Mouse (Mus musculus): ENCODE measurements around the gene Cnbp. TPM values are rescaled to one million over a fixed set of nuclear protein-coding genes. Genes with fewer than 3 reads are reported as not detected.

Cnbp gene
- total and polyA plus RNA-seq, 2 experiments from 2014 or later, result 178 to 577 TPM

DNA sequence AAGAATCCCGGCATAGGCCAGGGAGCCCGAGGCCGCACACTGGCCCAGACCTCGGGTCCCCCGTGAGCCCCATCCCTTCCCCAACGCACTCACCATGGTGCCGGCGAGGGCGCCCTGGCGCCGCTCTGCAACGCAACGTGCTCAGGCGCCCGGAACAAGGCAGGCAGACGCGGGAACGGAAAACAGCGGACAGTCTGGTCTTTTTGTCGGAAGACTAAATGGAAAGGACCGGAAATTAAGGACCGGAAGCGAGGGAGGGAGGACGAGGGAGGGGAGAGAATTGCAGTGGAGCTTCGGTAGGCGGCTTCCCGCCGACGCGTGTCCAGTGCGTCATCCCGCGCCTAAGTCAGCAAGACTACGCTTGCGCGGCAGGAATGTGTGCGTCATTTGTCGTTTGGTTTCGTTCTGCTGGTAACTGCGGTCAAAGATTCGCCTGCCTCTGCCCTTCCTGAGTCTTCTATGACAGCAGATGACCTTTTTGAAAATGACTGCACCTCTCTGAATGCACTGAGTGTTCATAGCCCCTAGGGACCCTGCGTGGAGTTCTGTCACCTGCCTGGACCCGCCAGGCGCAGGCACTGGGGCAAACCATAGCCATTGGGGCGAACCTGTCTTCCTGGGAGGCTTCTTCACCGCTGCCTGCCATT, 12.2 kb downstream of the Cnbp start, which contains the start of gene Isy1:
TSS of gene Isy1 (minus strand) at position 248 of the 647 bp plus-strand sequence.
- under 1% methylated on average over 46 of the region's 46 CpGs for WGBS
- peak; percentile 97 for ATAC-seq (ENCODE audit: low FRiP score)
- peak; percentile 99 for DNase-seq (ENCODE audit: low spot score)
- Histone ChIP-seq H3K36me3 (ENCODE audit: insufficient read depth, low read length) (peaks cover 16% of the 10 kb centered on the region; the same call in 1 of the 2 replicates), H3K27me3 (ENCODE audit: insufficient read depth, low read length) (no peaks in the 10 kb centered on the region), H3K4me1 (ENCODE audit: insufficient read depth, low read length) (peaks cover 6% of the 10 kb centered on the region; the same call in 1 of the 2 replicates), H3K9me3 (ENCODE audit: low read length) (no peaks in the 10 kb centered on the region), H3K4me2 (ENCODE audit: low read depth, low read length, poor library complexity, severe bottlenecking) (peak within 1 kb of the TSS; percentile 76), H3K27ac (ENCODE audit: low read depth, low read length) (peak within 1 kb of the TSS; percentile 93), H3K9ac (replicated peaks; ENCODE audit: low read length, poor library complexity, severe bottlenecking) (peak within 1 kb of the TSS; percentile 87), H3K4me3 (ENCODE audit: low read depth, low read length) (peak within 1 kb of the TSS; percentile 73)
- peak; percentile 49 for TF ChIP-seq CTCF (IDR thresholded peaks at IDR 0.05)

DNA sequence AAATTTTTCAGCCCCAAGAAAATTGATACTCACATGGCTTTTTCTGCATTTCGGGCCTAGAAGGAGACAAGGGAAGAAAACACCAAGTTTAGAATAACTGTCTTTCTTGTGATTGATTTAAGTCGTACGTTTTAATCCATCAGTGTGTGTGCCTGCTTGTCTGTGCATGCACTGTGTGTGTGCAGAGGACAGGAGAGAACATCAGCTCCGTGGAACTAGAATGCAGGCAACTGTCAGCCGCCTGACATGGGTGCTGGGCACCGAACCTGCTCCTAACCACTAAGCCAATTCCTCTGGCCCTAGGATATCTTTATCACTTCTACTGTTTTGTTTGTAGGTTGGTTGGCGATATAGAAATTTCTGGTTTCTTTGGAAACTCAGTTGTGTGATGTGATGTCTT, 15.2 kb downstream of the Cnbp start, which contains the start of gene Gm45140:
TSS of gene Gm45140 (minus strand) at position 101 of the 400 bp plus-strand sequence.
- 96% methylated on average over 7 of the region's 7 CpGs for WGBS
- no peak within 1 kb of the TSS for H3K4me2 ChIP-seq (ENCODE audit: low read depth, low read length, poor library complexity, severe bottlenecking)
- no peak within 1 kb of the TSS for H3K4me3 ChIP-seq (ENCODE audit: low read depth, low read length)
- H3K36me3 ChIP-seq (ENCODE audit: insufficient read depth, low read length), result peaks cover 12% of the 10 kb centered on the region; the same call in 1 of the 2 replicates
- H3K9ac ChIP-seq (replicated peaks; ENCODE audit: low read length, poor library complexity, severe bottlenecking), result no peak within 1 kb of the TSS
- DNase-seq (ENCODE audit: low spot score), result no peak
- no peak for ATAC-seq (ENCODE audit: low FRiP score)
- no peaks in the 10 kb centered on the region for H3K9me3 ChIP-seq (ENCODE audit: low read length)
- TF ChIP-seq CTCF (IDR thresholded peaks at IDR 0.05), result no peak
- H3K4me1 ChIP-seq (ENCODE audit: insufficient read depth, low read length), result peaks cover 6% of the 10 kb centered on the region; the same call in 1 of the 2 replicates
- no peak within 1 kb of the TSS for H3K27ac ChIP-seq (ENCODE audit: low read depth, low read length)
- H3K27me3 ChIP-seq (ENCODE audit: insufficient read depth, low read length), result no peaks in the 10 kb centered on the region

DNA sequence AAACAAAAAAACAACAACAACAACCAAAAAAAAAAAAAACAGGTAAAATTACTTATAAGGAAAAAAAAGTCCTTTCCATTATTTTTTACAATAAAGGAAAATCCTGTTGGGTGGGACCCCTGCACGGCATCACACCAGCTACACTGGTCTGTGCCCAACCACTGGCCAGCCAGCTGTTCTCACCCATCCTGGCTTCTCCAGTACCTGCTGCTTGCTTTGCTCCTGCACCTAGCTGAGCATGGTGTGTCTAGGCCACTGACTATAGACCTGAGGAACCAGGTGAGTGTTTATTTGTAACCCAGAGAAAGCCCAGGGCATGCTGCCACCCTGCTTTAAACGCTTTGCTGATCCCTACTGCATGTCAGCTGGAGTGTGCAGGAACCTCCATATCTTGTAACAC, 30.5 kb downstream of the Cnbp start:
- Histone ChIP-seq H3K4me1 (ENCODE audit: insufficient read depth, low read length) (no peaks in the 10 kb centered on the region), H3K27me3 (ENCODE audit: insufficient read depth, low read length) (no peaks in the 10 kb centered on the region), H3K4me3 (ENCODE audit: low read depth, low read length) (no peak overlapping the region), H3K9ac (replicated peaks; ENCODE audit: low read length, poor library complexity, severe bottlenecking) (no peak overlapping the region), H3K4me2 (ENCODE audit: low read depth, low read length, poor library complexity, severe bottlenecking) (no peak overlapping the region), H3K36me3 (ENCODE audit: insufficient read depth, low read length) (peaks cover 70% of the 10 kb centered on the region), H3K27ac (ENCODE audit: low read depth, low read length) (no peak overlapping the region), H3K9me3 (ENCODE audit: low read length) (no peaks in the 10 kb centered on the region)
- DNase-seq (ENCODE audit: low spot score) (no peak), ATAC-seq (ENCODE audit: low FRiP score) (no peak)
- 100% methylated on average over 2 of the region's 2 CpGs for WGBS
- no peak for TF ChIP-seq CTCF (IDR thresholded peaks at IDR 0.05)

DNA sequence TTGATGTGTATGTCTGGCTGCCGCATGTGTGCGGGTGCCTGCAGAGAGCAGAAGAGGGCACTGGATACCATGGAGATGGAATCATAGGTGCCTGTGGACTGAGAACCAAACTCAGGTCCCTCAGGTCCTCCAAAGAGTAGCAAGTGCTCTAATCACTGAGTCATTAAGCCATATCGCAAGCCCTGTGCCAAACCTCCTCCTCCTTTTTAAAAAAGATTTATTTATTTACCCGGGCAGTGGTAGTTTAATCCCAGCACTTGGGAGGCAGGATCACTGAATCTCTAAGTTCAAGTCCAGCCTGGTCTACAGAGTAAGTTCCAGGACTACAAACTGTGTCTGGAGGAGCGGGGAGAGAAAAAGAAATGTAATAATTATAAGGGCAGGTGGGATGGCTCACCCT, 36.4 kb downstream of the Cnbp start:
- H3K27me3 ChIP-seq (ENCODE audit: insufficient read depth, low read length), result no peaks in the 10 kb centered on the region
- H3K4me2 ChIP-seq (ENCODE audit: low read depth, low read length, poor library complexity, severe bottlenecking), result no peak overlapping the region
- peaks cover 5% of the 10 kb centered on the region; the same call in 1 of the 2 replicates for H3K4me1 ChIP-seq (ENCODE audit: insufficient read depth, low read length)
- peaks cover 40% of the 10 kb centered on the region for H3K36me3 ChIP-seq (ENCODE audit: insufficient read depth, low read length)
- ATAC-seq (ENCODE audit: low FRiP score) (no peak), DNase-seq (ENCODE audit: low spot score) (no peak)
- no peak overlapping the region for H3K9ac ChIP-seq (replicated peaks; ENCODE audit: low read length, poor library complexity, severe bottlenecking)
- no peak overlapping the region for H3K4me3 ChIP-seq (ENCODE audit: low read depth, low read length)
- no peak for TF ChIP-seq CTCF (IDR thresholded peaks at IDR 0.05)
- H3K27ac ChIP-seq (ENCODE audit: low read depth, low read length), result no peak overlapping the region
- 93% methylated on average over 5 of the region's 5 CpGs for WGBS
- no peaks in the 10 kb centered on the region for H3K9me3 ChIP-seq (ENCODE audit: low read length)

DNA sequence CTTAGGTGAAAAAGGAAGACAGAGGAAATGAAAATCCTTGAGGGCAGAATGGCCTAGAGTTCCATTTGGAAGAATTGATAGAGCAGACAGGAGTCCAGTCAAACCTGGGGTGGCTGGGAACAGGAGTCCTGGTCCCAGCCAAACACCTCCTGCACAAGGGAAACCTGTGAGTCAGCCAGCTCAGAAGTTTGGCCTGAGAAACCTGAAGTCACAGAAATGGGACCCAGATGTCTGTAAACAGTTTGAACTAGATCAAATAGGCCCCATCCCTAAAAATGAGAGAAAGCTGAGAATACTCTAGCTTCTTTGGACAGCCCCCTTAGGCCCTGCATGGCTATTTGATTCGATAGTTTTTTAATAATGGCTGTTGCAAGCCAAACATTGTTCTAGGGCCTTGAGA, 38.2 kb downstream of the Cnbp start:
- no peak for DNase-seq (ENCODE audit: low spot score)
- peaks cover 5% of the 10 kb centered on the region; the same call in 1 of the 2 replicates for H3K4me1 ChIP-seq (ENCODE audit: insufficient read depth, low read length)
- peaks cover 24% of the 10 kb centered on the region for H3K36me3 ChIP-seq (ENCODE audit: insufficient read depth, low read length)
- no peak overlapping the region for H3K4me3 ChIP-seq (ENCODE audit: low read depth, low read length)
- no peak overlapping the region for H3K9ac ChIP-seq (replicated peaks; ENCODE audit: low read length, poor library complexity, severe bottlenecking)
- WGBS, result 79% methylated on average over 1 of the region's 1 CpGs
- H3K27me3 ChIP-seq (ENCODE audit: insufficient read depth, low read length), result no peaks in the 10 kb centered on the region
- no peak overlapping the region for H3K4me2 ChIP-seq (ENCODE audit: low read depth, low read length, poor library complexity, severe bottlenecking)
- no peak for ATAC-seq (ENCODE audit: low FRiP score)
- H3K9me3 ChIP-seq (ENCODE audit: low read length), result no peaks in the 10 kb centered on the region
- no peak overlapping the region for H3K27ac ChIP-seq (ENCODE audit: low read depth, low read length)
- no peak for TF ChIP-seq CTCF (IDR thresholded peaks at IDR 0.05)

DNA sequence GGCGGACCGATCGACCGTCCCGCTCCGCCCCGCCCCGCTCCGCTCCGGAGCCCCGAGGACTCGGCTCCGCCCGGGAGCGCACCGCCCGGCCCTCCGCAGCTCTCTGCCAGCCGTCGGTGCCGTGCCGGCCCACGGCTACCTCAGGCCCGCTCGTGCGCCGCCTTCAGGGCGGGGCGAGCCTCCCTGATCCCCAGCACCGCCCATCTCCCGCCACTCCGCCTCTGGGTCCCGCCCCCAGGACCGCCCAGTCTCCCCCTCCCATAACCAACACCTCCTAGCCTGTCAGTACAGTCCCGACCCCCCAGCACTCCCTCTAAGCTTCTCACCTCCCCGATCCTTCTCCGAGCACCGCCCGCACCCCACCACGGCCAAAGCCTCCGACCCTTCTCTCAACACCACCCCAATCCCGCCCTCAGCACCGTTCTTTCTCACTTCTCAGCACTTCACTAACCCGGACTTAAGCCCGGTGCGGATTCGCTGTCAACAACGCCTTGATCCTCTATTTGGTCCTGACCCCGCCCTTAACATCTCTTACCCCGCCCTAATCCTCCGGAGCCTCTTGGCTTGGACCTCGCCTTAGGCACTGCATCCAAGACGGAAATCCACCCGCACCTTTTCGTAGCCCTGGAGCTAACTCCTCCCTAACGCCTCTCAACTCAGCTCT, 39.1 kb downstream of the Cnbp start, which contains the start of gene Rab43:
TSS of gene Rab43 (minus strand) at position 490 of the 664 bp plus-strand sequence.
- peak; percentile 95 for ATAC-seq (ENCODE audit: low FRiP score)
- no peaks in the 10 kb centered on the region for H3K9me3 ChIP-seq (ENCODE audit: low read length)
- TF ChIP-seq CTCF (IDR thresholded peaks at IDR 0.05), result peak; percentile 50
- peak; percentile 89 for DNase-seq (ENCODE audit: low spot score)
- H3K36me3 ChIP-seq (ENCODE audit: insufficient read depth, low read length), result peaks cover 18% of the 10 kb centered on the region
- peak within 1 kb of the TSS; percentile 83 for H3K9ac ChIP-seq (replicated peaks; ENCODE audit: low read length, poor library complexity, severe bottlenecking)
- H3K4me3 ChIP-seq (ENCODE audit: low read depth, low read length), result peak within 1 kb of the TSS; percentile 75
- under 1% methylated on average over 44 of the region's 56 CpGs for WGBS
- peaks cover 5% of the 10 kb centered on the region; the same call in 1 of the 2 replicates for H3K4me1 ChIP-seq (ENCODE audit: insufficient read depth, low read length)
- H3K27me3 ChIP-seq (ENCODE audit: insufficient read depth, low read length), result no peaks in the 10 kb centered on the region
- peak within 1 kb of the TSS; percentile 67 for H3K27ac ChIP-seq (ENCODE audit: low read depth, low read length)
- H3K4me2 ChIP-seq (ENCODE audit: low read depth, low read length, poor library complexity, severe bottlenecking), result peak within 1 kb of the TSS; percentile 91
